Mouse (Mus musculus) ES-Bruce4 (cell line): ENCODE measurements at regions not wholly inside any gene's neighbourhood (a gene's known extent, or its start where the extent isn't known, plus 50 kb on each side); places are given as distances from the start of the nearest gene placed in this dataset.

ENCODE experiments used
- H3K27ac ChIP-seq: 2 replicates; pipeline ENCODE4 v1.5.1; 2012; ENCODE audit warnings: low read length, inconsistent platforms; ENCODE audit not compliant: insufficient read depth
- H3K27me3 ChIP-seq: 2 replicates; pipeline ENCODE4 v1.6.1; 2012; ENCODE audit warnings: mild to moderate bottlenecking, low read length, inconsistent platforms; ENCODE audit not compliant: control insufficient read depth, poor library complexity, insufficient read depth, severe bottlenecking
- H3K36me3 ChIP-seq: 2 replicates; pipeline ENCODE4 v1.6.1; 2012; ENCODE audit warnings: inconsistent platforms, mild to moderate bottlenecking, low read length, moderate library complexity; ENCODE audit not compliant: control insufficient read depth, poor library complexity, insufficient read depth, severe bottlenecking
- H3K4me1 ChIP-seq: one replicate; pipeline ENCODE4 v1.8.1; 2011; ENCODE audit warnings: low read length; ENCODE audit not compliant: control insufficient read depth, insufficient read depth
- H3K4me3 ChIP-seq: 2 replicates; pipeline ENCODE4 v1.5.1; 2011; ENCODE audit warnings: low read depth, mild to moderate bottlenecking, low read length
- H3K9ac ChIP-seq: 2 replicates; pipeline ENCODE4 v1.6.1; 2012; ENCODE audit warnings: low read depth, mild to moderate bottlenecking, inconsistent platforms; ENCODE audit not compliant: poor library complexity, severe bottlenecking
- H3K9me3 ChIP-seq: replicated peaks from 2 replicates; pipeline ENCODE4 v1.6.1; 2012; ENCODE audit warnings: mild to moderate bottlenecking, low read length, inconsistent platforms; ENCODE audit not compliant: control insufficient read depth, poor library complexity, insufficient read depth, severe bottlenecking
- CTCF ChIP-seq: IDR thresholded peaks from one replicate; pipeline ENCODE4 v1.8.1; 2011; ENCODE audit warnings: low read depth, low read length
- EP300 ChIP-seq: IDR thresholded peaks from 2 replicates; pipeline ENCODE4 v1.6.1; 2011; ENCODE audit warnings: low read depth, low read length; ENCODE audit not compliant: insufficient read depth
- POLR2A ChIP-seq: IDR thresholded peaks from one replicate; pipeline ENCODE4 v1.8.1; 2011; ENCODE audit warnings: low read length; ENCODE audit not compliant: insufficient read depth

DNA sequence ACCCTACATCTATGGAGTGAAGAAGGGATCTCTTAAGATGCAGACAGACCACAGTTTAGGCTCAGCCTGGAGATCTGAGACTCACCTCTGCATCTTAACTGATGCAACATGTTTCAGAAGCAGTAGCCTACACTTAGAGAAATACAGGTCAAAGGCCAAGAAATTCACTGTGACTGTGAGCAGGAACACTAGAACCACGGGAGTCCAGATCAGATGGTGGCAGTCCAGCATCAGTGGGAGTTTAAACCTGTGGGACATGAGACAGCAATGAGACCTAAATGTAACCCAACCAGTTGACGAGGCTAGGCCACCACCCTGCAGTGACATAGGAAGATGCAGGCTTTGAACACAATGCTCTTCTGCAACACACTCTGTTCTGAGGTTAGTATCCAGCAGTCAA lies 511.1 kb upstream of the Mgmt start:
- Histone ChIP-seq H3K9me3 (no peaks in the 10 kb centered on the region), H3K9ac (no peak overlapping the region), H3K27me3 (no peaks in the 10 kb centered on the region), H3K4me3 (no peak overlapping the region), H3K36me3 (no peaks in the 10 kb centered on the region), H3K4me1 (no peaks in the 10 kb centered on the region), H3K27ac (no peak overlapping the region)
- TF ChIP-seq EP300 (no peak), CTCF (no peak), POLR2A (no peak)

DNA sequence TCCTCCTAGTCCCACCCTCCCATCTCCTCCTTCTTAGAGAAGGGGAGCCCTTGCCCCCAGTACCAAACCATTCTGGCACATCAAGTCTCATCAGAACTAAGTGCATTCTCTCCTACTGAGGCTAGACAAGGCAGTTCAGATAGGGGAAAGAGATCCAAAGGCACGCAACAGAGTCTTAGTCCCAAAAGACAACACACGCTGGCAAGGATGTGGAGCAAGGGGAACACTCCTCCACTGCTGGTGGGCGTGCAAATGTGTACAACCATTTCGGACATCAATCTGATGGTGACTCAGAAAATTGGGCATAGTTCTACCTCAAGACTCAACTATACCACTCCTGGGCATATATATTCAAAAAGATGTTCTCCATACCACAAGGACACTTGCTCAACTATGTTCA lies 506.7 kb upstream of the Mgmt start:
- no peaks in the 10 kb centered on the region for H3K9me3 ChIP-seq
- no peak for TF ChIP-seq EP300
- no peak for TF ChIP-seq CTCF
- TF ChIP-seq POLR2A: no peak

DNA sequence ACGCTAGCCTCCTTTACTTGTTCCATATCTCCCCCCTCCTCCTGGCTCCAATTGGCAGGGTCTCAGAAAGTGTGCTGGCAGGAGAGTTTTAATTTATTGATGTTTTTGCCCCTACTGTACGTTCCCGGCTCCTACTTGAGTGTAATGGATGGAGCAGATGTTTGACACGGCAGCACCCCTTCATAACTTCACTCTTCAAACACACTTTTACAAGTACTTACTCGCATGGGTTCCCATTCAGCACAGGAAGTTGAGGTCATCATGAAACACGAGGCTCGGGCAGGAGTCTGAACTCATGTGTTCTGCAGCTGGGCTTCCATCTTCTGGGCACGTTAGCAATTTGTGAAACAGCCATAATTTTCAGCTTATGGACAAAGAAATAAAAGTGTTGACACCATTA lies 504.3 kb upstream of the Mgmt start:
- H3K36me3 ChIP-seq: no peaks in the 10 kb centered on the region
- no peaks in the 10 kb centered on the region for H3K9me3 ChIP-seq
- TF ChIP-seq EP300: no peak
- TF ChIP-seq POLR2A: no peak
- TF ChIP-seq CTCF: no peak
- no peak overlapping the region for H3K9ac ChIP-seq
- no peak overlapping the region for H3K27ac ChIP-seq
- no peaks in the 10 kb centered on the region for H3K4me1 ChIP-seq
- no peaks in the 10 kb centered on the region for H3K27me3 ChIP-seq
- H3K4me3 ChIP-seq: no peak overlapping the region

More for the DNA sequence above, 506.7 kb upstream of the Mgmt start:
- Histone ChIP-seq H3K4me1 (no peaks in the 10 kb centered on the region), H3K27ac (no peak overlapping the region), H3K27me3 (no peaks in the 10 kb centered on the region), H3K9ac (no peak overlapping the region), H3K4me3 (no peak overlapping the region), H3K36me3 (no peaks in the 10 kb centered on the region)

DNA sequence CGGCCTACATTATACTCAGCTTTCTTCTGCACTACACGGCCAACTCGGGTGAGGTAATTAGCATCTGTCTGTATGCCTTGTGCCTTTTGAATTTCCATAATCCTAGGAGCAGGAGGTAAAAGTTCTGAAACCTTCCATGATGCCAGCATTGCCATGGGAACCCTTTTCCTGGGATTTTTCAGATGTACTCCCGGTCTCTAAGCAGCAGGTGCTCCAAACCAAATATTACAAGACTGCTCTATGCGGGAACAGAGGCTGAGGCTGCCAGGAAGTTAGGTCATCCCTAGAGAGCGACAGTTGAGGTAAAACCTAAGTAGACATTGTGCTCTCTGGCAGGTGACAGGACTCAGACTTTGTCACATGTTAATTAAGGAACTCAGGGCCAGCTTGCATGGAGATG lies 501.0 kb upstream of the Mgmt start:
- no peak for TF ChIP-seq POLR2A
- TF ChIP-seq EP300: no peak
- no peak for TF ChIP-seq CTCF
- Histone ChIP-seq H3K9ac (no peak overlapping the region), H3K9me3 (no peaks in the 10 kb centered on the region), H3K4me3 (no peak overlapping the region), H3K27ac (no peak overlapping the region), H3K4me1 (no peaks in the 10 kb centered on the region), H3K27me3 (no peaks in the 10 kb centered on the region), H3K36me3 (no peaks in the 10 kb centered on the region)

DNA sequence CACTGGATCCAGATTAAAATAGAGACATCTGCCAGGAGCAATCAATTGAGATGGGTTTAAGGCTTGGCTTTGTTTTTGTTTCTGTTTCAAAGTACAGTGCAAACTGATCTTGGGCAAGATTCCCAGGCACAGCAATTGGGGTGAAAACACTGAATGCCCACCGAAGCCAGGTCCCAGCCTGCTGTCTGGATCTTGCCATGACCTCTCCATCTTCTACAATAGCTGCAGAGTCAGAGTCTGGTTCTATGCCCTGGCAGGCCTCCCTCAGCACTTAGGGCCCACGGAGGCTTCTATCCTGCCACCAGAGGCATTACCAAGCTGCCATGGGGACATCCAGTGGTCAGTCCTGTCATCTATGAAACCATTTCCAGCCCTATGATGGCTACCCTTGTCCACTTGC lies 498.6 kb upstream of the Mgmt start:
- Histone ChIP-seq H3K27me3 (no peaks in the 10 kb centered on the region), H3K36me3 (no peaks in the 10 kb centered on the region), H3K4me1 (no peaks in the 10 kb centered on the region), H3K9ac (no peak overlapping the region), H3K9me3 (no peaks in the 10 kb centered on the region), H3K4me3 (no peak overlapping the region), H3K27ac (no peak overlapping the region)
- no peak for TF ChIP-seq EP300
- TF ChIP-seq POLR2A: no peak
- no peak for TF ChIP-seq CTCF

DNA sequence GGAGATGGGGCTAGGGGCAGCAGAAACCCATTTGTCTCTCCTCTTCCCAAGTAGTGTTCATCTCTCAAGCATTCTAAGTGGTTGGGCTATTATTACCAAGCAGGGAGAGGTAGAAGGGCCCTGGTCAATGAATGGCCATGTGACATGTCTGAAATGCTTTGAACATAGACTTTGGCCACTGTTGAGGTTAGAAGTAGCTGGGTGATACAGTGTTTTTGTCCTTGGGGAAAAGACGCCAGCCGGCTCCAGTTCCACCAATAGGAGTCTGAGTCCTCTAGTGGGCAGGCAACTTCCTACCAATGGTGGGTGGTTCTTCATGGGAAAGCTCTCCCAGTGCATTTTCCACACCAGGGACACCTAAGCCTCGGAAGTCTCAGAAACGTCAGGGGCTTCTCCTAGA lies 497.3 kb upstream of the Mgmt start:
- H3K27me3 ChIP-seq: no peaks in the 10 kb centered on the region
- no peak overlapping the region for H3K27ac ChIP-seq
- H3K4me3 ChIP-seq: no peak overlapping the region
- no peaks in the 10 kb centered on the region for H3K9me3 ChIP-seq
- TF ChIP-seq EP300: no peak
- TF ChIP-seq CTCF: no peak
- TF ChIP-seq POLR2A: no peak
- H3K4me1 ChIP-seq: no peaks in the 10 kb centered on the region
- no peak overlapping the region for H3K9ac ChIP-seq
- H3K36me3 ChIP-seq: no peaks in the 10 kb centered on the region
